Mouse (Mus musculus) midbrain, embryonic 13.5 days (tissue): ENCODE results near the gene Isl2. TPM values are rescaled to one million over a fixed set of nuclear protein-coding genes. Genes with fewer than 3 reads are reported as not detected.

Experiments used
- ATAC-seq: fragments of 200-750 bp; cut with Nextera tagmentation; 2 replicates; pipeline ENCODE4 v1.8.0; 2017; ENCODE audit warnings: mild to moderate bottlenecking, moderate TSS enrichment, moderate library complexity
- H3K27ac ChIP-seq: fragments of 300-500 bp; sonication (generic); 2 replicates; pipeline ENCODE4 v1.5.1; 2015; ENCODE audit warnings: inconsistent platforms, mild to moderate bottlenecking, moderate library complexity
- H3K27me3 ChIP-seq: fragments of 300-500 bp; sonication (generic); 2 replicates; pipeline ENCODE4 v1.6.1; 2015; ENCODE audit warnings: mild to moderate bottlenecking, inconsistent platforms
- H3K36me3 ChIP-seq: fragments of 300-500 bp; sonication (generic); 2 replicates; pipeline ENCODE4 v1.6.1; 2015; ENCODE audit warnings: mild to moderate bottlenecking, inconsistent platforms
- H3K4me1 ChIP-seq: fragments of 300-500 bp; sonication (generic); replicated peaks from 2 replicates; pipeline ENCODE4 v1.6.1; 2015; ENCODE audit warnings: inconsistent platforms
- H3K4me2 ChIP-seq: fragments of 300-500 bp; sonication (generic); replicated peaks from 2 replicates; pipeline ENCODE4 v1.6.1; 2015; ENCODE audit warnings: moderate library complexity, mild to moderate bottlenecking, inconsistent platforms
- H3K4me3 ChIP-seq: fragments of 300-500 bp; sonication (generic); replicated peaks from 2 replicates; pipeline ENCODE4 v1.5.1; 2015; ENCODE audit warnings: mild to moderate bottlenecking, inconsistent platforms
- H3K9ac ChIP-seq: fragments of 300-500 bp; sonication (generic); replicated peaks from 2 replicates; pipeline ENCODE4 v1.6.1; 2015; ENCODE audit warnings: mild to moderate bottlenecking, inconsistent platforms
- H3K9me3 ChIP-seq: fragments of 300-500 bp; sonication (generic); 2 replicates; pipeline ENCODE4 v1.6.1; 2016; ENCODE audit warnings: mild to moderate bottlenecking, inconsistent platforms
- WGBS: fragments of 180-500 bp; shearing (Covaris S2); methylation state at CpG from one replicate; pipeline ENCODE4 v1.1.7; 2015; 5-methylcytosine and 5-hydroxymethylcytosine counted together
- polyA plus RNA-seq: library from polyadenylated mRNA; unstranded; fragments of >200 nt; fragmentation: Nextera tagmentation; extraction: Ambion mirVana; gene quantifications from 2 replicates; pipeline ENCODE4 v1.2.1, GENCODE M21; 2015

Isl2 gene
- 2.5 and 3.3 TPM in 2 replicates for polyA plus RNA-seq

DNA sequence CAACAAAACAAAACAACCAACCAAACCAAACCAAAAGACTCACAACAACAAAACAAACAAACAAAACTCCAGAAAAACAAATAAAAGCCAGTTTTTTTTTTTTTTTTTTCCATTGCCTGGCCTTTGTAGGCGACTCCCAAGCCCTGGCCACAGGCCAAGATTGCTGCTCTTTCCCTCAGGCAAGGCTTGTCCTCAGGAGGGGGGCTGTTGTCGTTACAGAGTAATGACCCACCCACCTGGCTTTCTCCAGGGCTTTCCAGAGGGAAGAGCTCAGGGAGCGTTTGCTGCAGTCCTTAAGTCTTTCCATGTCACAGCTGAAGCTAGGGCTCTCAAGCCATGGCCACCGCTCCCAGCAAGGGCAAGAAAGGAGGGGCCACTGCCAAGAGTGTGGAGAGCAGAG lies at the start of gene Isl2:
Gene Isl2 (plus strand): TSS at position 296 of the 400 bp plus-strand sequence.
- H3K27me3 ChIP-seq: peaks cover 74% of the 10 kb centered on the region
- no peak within 1 kb of the TSS for H3K27ac ChIP-seq
- H3K4me1 ChIP-seq: peaks cover 24% of the 10 kb centered on the region
- no peaks in the 10 kb centered on the region for H3K36me3 ChIP-seq
- H3K9me3 ChIP-seq: no peaks in the 10 kb centered on the region
- no peak within 1 kb of the TSS for H3K4me2 ChIP-seq
- peak within 1 kb of the TSS; percentile 43; the same call in 1 of the 2 replicates for H3K4me3 ChIP-seq
- H3K9ac ChIP-seq: no peak within 1 kb of the TSS
- ATAC-seq: no peak
- WGBS: 6% methylated on average over 4 of the region's 4 CpGs

DNA sequence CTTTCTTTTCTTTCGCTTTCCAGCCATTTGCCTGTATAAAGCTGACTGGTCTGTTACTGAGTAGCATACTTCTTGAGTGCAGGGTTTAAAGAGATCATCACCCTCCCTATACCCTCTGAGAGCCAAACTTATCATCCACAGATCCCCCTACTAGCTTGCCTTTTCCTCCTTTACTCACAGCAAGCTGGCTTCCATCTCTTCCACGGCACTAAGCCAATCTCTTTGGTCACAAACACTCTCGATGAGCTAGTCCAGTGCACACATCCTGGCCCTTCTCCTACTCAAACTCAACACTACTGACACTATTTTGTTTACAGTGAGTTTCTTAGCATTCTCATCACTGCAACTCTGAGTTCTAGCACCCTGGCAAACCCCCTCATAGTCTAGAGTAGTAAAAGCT lies 30.6 kb upstream of the Isl2 start:
- Histone ChIP-seq H3K27me3 (no peaks in the 10 kb centered on the region; the same call in 1 of the 2 replicates), H3K4me1 (peaks cover 10% of the 10 kb centered on the region; the same call in 1 of the 2 replicates), H3K4me2 (no peak overlapping the region), H3K9me3 (no peaks in the 10 kb centered on the region), H3K9ac (no peak overlapping the region), H3K27ac (no peak overlapping the region), H3K36me3 (no peaks in the 10 kb centered on the region), H3K4me3 (no peak overlapping the region)
- WGBS: 94% methylated on average over 3 of the region's 3 CpGs
- no peak for ATAC-seq

DNA sequence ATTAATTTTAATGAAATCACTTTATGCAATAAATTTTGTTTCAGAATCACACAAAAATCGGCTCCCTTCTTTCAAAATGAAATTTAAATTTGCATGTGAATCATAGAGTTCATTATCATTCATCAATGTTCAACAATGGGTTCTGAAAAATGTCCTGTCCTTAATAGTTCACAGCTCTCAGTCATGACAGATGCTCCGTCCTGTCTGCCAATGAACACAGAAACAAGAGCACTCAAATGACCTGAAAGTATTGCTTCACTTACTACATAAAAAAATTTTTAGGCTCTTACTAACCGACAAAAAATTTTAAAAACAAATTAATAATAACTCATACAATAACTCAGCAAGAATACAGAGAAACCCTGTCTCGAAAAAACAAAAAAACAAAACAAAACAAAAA lies 29.8 kb upstream of the Isl2 start:
- no peaks in the 10 kb centered on the region for H3K36me3 ChIP-seq
- no peak overlapping the region for H3K27ac ChIP-seq
- peaks cover 6% of the 10 kb centered on the region for H3K27me3 ChIP-seq
- H3K9me3 ChIP-seq: no peaks in the 10 kb centered on the region
- 68% methylated on average over 4 of the region's 4 CpGs for WGBS
- H3K4me2 ChIP-seq: no peak overlapping the region
- no peak overlapping the region for H3K9ac ChIP-seq
- no peak for ATAC-seq
- H3K4me3 ChIP-seq: no peak overlapping the region
- peaks cover 10% of the 10 kb centered on the region; the same call in 1 of the 2 replicates for H3K4me1 ChIP-seq

DNA sequence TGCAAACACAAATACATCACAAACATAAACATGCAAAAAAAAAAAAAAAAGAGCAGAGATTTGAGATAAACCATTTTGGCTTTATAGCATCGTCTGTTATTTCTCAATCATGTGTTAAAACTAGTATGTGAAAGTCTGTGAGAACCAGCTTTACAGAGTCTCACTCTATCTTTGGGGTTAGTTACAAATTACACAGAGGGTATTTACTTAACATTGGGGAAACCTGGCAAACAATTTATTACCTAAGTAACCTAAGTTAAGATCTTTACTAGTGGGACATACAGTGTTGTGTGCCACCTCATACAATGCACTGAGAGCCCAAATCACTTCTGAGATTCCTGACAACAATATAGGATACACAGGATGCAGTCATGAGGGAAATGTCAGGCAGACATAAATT lies 28.7 kb upstream of the Isl2 start:
- no peak overlapping the region for H3K4me3 ChIP-seq
- WGBS: 95% methylated on average over 1 of the region's 1 CpGs
- H3K27me3 ChIP-seq: peaks cover 16% of the 10 kb centered on the region
- no peaks in the 10 kb centered on the region for H3K36me3 ChIP-seq
- no peak overlapping the region for H3K9ac ChIP-seq
- H3K4me2 ChIP-seq: no peak overlapping the region
- no peaks in the 10 kb centered on the region for H3K9me3 ChIP-seq
- peaks cover 10% of the 10 kb centered on the region; the same call in 1 of the 2 replicates for H3K4me1 ChIP-seq
- no peak for ATAC-seq
- H3K27ac ChIP-seq: no peak overlapping the region

DNA sequence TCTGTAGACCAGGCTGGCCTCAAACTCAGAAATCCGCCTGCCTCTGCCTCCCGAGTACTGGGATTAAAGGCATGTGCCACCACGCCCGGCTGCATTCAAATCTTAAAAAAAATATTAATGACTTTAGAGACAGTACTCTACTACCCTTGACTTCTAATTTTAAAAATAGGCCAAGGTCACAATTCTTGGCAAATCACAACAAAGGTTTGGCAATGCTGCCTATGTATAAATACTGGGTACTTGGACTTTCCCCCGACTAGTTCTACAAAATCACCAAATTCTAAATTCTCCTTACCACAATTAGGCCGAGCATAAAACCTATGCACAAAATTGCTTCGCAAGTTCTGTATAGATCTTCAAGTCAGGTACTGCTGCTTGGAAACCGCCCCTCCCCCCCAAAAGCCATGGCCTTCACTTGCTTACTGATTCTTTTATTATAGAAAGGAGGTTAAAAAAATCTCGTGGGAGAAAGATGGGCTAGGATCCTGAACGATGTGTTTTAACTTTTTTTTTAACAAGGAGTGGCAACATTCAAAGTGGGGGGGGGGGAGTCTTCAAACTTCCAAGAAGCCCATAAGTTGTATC lies 27.7 kb upstream of the Isl2 start:
- Histone ChIP-seq H3K9ac (no peak overlapping the region), H3K27me3 (peaks cover 19% of the 10 kb centered on the region), H3K4me1 (peaks cover 10% of the 10 kb centered on the region; the same call in 1 of the 2 replicates), H3K36me3 (no peaks in the 10 kb centered on the region), H3K4me3 (peak overlapping the region; percentile 80; the same call in 1 of the 2 replicates), H3K27ac (no peak overlapping the region), H3K9me3 (no peaks in the 10 kb centered on the region), H3K4me2 (peak overlapping the region; percentile 83)
- ATAC-seq: no peak
- 82% methylated on average over 10 of the region's 10 CpGs for WGBS

DNA sequence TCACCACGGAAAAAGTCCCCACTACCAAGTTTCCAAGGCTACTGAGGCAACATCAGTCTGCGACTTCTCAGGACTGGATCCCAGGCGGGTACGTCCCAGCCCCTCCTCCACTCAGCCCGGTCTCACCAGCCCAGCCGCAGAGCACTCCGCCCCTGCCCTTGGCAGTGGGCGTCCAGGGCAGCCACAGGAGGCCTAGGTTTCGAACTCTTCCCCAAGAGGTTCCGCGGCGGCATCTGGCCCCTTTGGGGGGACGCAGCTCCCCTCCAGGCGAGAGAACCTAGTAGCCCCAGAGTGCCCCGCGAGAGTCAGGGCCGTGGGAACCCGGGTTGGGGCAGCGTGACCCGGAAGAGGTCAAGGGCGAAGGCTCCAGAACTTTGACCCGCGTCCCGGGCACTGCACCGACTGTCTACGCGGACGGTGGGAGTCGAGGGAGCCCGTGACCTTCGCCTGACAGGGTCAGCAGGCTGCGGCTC lies 26.9 kb upstream of the Isl2 start:
- Histone ChIP-seq H3K27me3 (peaks cover 19% of the 10 kb centered on the region), H3K4me2 (peak overlapping the region; percentile 83), H3K27ac (peak overlapping the region; percentile 76), H3K4me1 (peaks cover 10% of the 10 kb centered on the region; the same call in 1 of the 2 replicates), H3K4me3 (peak overlapping the region; percentile 80), H3K9ac (peak overlapping the region; percentile 81), H3K9me3 (no peaks in the 10 kb centered on the region), H3K36me3 (no peaks in the 10 kb centered on the region)
- under 1% methylated on average over 32 of the region's 32 CpGs for WGBS
- peak; percentile 79 for ATAC-seq

DNA sequence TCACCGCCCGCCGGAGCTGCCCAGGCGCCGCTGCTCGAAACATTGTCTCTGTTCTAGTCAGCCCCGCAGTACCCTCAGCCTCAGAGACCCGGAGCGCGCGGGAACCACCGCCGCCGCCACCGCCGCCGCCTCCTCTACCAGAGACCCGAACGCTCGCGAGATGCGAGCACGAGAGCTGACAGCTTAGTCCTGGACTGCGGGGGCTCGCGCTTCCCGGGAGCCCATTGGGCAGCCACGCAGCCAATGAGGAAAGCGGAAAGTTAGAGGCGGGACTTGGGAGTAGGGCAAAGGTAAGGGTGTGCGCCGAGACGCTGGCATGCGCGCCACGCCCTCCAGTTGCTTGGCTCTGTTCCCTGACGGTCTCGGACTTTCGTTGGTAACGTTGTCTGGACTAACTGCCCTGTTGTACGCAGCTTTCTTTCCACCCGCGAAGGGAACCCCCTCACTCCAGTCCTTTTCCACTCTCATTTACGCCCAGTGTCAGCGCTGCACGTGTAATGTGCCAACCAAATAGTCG lies 26.4 kb upstream of the Isl2 start, which contains the start of gene Etfa:
Gene Etfa (minus strand): TSS at position 217 of the 517 bp plus-strand sequence.
- peak within 1 kb of the TSS; percentile 81 for H3K9ac ChIP-seq
- H3K4me1 ChIP-seq: peaks cover 10% of the 10 kb centered on the region; the same call in 1 of the 2 replicates
- H3K36me3 ChIP-seq: no peaks in the 10 kb centered on the region
- H3K27me3 ChIP-seq: peaks cover 19% of the 10 kb centered on the region
- WGBS: under 1% methylated on average over 45 of the region's 47 CpGs
- H3K4me2 ChIP-seq: peak within 1 kb of the TSS; percentile 83
- peak within 1 kb of the TSS; percentile 76 for H3K27ac ChIP-seq
- no peaks in the 10 kb centered on the region for H3K9me3 ChIP-seq
- ATAC-seq: peak; percentile 99
- peak within 1 kb of the TSS; percentile 80 for H3K4me3 ChIP-seq

DNA sequence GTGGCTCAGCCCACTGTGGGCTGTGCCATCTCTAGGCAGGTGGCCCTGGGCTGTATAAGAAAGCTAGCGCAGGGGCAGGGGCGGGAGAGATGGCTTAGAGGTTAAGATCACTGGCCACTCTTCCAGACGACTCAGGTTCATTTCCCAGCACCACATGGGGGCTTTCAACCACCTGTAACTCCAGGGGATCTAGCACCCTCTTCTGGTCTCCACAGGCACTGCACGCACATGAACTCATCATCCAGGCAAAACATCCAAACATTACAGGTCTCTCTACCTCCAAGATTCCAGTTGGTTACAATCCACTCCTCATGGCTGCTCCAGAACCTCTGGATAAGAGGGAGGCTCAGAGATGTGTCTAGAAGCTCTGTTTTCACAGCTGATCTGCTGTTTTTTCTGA lies 12.8 kb upstream of the Isl2 start:
- no peak for ATAC-seq
- Histone ChIP-seq H3K9me3 (no peaks in the 10 kb centered on the region), H3K4me1 (no peaks in the 10 kb centered on the region), H3K36me3 (no peaks in the 10 kb centered on the region), H3K27ac (no peak overlapping the region), H3K4me3 (no peak overlapping the region), H3K9ac (no peak overlapping the region), H3K27me3 (no peaks in the 10 kb centered on the region; the same call in 1 of the 2 replicates), H3K4me2 (no peak overlapping the region)
- WGBS: 31% methylated on average over 4 of the region's 4 CpGs

DNA sequence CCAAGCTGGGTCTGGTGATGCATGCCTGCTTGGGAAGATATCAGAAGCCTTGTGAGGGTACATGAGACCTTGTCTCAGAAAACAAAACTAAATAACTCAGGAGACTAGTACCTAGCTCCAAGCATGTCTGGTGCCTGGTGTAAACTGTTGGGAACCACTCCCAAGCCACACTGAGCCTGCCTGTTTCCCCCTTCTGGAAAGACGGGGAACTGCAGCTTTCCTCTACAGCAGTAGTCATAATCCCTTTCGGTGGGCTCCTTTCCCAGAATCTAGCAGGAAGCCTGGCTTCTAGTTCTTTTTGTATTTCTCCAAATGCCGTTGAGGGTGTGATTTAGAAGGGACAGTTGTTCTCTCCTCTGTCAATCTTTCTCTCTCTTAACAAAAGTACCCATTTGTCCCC lies 2.6 kb upstream of the Isl2 start:
- Histone ChIP-seq H3K9ac (no peak overlapping the region), H3K9me3 (no peaks in the 10 kb centered on the region), H3K27ac (no peak overlapping the region), H3K4me1 (peaks cover 8% of the 10 kb centered on the region), H3K36me3 (no peaks in the 10 kb centered on the region), H3K4me3 (no peak overlapping the region), H3K4me2 (no peak overlapping the region), H3K27me3 (peaks cover 55% of the 10 kb centered on the region)
- WGBS: 20% methylated on average over 3 of the region's 3 CpGs
- no peak for ATAC-seq

DNA sequence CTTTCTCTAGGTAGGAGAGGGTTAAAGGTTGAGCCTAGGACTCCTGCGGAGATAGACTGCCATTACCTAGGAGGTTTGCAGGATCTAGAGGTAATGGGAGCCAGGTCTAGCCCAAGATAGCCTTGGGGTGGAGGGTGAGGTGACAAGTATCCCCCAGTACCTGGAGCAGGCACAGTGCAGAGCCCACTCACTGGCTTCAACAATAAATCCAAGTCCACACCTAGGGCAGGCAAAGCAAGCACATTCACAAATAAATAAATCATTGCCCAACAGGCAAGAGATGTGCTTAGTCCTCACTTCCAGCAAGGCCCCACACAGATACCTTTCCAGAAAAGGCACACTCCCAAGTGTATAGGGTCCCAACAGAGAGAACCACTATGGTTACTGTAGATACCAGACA lies 534 bp downstream of the Isl2 start:
- Histone ChIP-seq H3K4me3 (no peak overlapping the region), H3K4me2 (no peak overlapping the region), H3K9ac (no peak overlapping the region), H3K9me3 (no peaks in the 10 kb centered on the region), H3K4me1 (peaks cover 26% of the 10 kb centered on the region), H3K27me3 (peaks cover 79% of the 10 kb centered on the region), H3K36me3 (no peaks in the 10 kb centered on the region), H3K27ac (no peak overlapping the region)
- WGBS: 0% methylated on average over 1 of the region's 1 CpGs
- no peak for ATAC-seq

DNA sequence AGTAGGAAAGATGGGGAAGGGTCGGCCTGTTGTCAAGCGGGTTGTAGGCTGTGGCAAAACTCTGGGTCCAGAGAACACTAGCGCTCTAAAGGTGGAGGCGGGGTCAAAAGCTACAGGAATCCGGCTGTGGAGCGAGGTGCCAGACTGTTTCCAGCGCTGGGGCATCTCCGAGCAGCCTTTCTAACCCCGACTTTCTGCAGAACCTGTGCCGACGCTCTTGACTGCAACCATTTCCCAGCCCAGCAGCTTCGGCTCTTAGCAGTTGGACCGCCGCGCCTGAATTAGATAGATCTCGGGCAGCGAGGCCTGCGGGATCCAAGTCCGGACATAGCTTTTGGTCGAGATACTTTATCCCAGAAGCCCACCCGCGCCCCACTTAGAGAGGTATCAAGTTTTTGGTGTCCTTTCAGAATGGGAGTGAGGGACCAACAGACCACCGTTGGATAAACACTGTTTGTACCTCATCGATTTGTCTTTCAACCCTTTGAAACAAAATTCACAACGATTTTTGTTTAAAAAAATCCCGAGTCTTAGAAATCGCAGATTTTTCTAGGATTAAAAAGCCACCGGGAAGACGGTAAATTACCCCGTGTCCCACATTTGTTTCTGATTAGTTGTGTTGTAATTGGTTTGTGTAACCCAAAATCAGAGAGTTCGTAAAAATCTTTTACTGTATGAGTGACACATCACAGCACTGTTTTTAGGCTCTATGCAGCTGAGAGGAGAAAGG lies 1.4 kb downstream of the Isl2 start:
- WGBS: 2% methylated on average over 31 of the region's 31 CpGs
- no peak overlapping the region for H3K27ac ChIP-seq
- H3K27me3 ChIP-seq: peaks cover 87% of the 10 kb centered on the region
- peak overlapping the region; percentile 63 for H3K4me2 ChIP-seq
- peaks cover 34% of the 10 kb centered on the region for H3K4me1 ChIP-seq
- no peak overlapping the region for H3K9ac ChIP-seq
- no peaks in the 10 kb centered on the region for H3K36me3 ChIP-seq
- peak overlapping the region; percentile 43 for H3K4me3 ChIP-seq
- ATAC-seq: no peak
- no peaks in the 10 kb centered on the region for H3K9me3 ChIP-seq

DNA sequence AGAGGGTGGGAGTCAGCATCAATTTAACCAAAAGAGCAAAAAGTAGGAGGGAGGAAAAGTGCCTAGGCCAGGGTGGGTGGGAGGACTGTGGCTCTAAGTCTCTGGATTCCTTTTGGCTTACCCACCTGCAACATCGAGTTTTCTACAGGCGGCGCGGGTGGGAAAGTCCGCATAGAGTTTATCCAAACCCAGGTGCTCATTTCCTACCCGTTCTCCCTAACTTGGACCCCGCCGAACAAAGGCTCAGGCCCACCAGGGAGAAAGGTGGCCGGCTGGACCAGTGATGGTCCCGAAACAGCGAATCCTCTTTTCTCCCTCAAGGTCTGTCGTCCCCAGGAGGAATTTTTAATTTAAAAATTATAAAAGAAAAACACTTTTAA lies 1.9 kb downstream of the Isl2 start:
- 0% methylated on average over 12 of the region's 12 CpGs for WGBS
- H3K9ac ChIP-seq: peak overlapping the region; percentile 44; the same call in 1 of the 2 replicates
- H3K27me3 ChIP-seq: peaks cover 93% of the 10 kb centered on the region

More for the DNA sequence above, 1.9 kb downstream of the Isl2 start:
- Histone ChIP-seq H3K9me3 (no peaks in the 10 kb centered on the region), H3K4me3 (peak overlapping the region; percentile 43), H3K27ac (no peak overlapping the region), H3K36me3 (no peaks in the 10 kb centered on the region), H3K4me1 (peaks cover 40% of the 10 kb centered on the region), H3K4me2 (peak overlapping the region; percentile 63)
- 0 out of 2 replicates have a peak, but pooled peaks have one; percentile 18 for ATAC-seq
